Mouse (Mus musculus): ENCODE measurements at regions not wholly inside any gene's neighbourhood (a gene's known extent, or its start where the extent isn't known, plus 50 kb on each side); places are given as distances from the start of the nearest gene placed in this dataset.

DNA sequence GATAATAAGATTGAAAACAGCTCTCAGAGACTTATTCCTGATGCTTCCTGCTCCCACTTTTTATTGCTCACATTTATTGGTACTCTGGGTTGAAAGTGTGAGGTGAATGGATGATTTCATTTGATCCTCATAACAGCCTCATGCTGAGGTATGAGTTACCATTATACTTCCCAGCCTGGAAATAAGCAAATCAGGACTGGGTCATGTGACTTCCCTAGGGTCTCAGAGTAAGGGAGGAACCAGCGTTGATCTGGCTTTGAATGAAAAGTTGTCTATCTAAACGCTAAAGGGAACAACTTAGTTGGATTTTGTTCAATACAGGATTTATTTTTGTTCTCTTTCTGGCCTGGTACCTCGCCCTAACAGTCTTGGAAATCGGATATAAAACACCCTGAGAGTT lies 85.3 kb downstream of the Nfkbiz start:
- Histone ChIP-seq H3K27me3 (ENCODE audit: control insufficient read depth, insufficient read depth, low read length) (no peaks in the 10 kb centered on the region), H3K27ac (ENCODE audit: control insufficient read depth, insufficient read depth, low read length) (no peak overlapping the region), H3K4me1 (replicated peaks; ENCODE audit: control insufficient read depth, insufficient read depth, low read length) (0 out of 2 replicates have a peak, but pooled peaks cover 4% of the 10 kb centered on the region), H3K4me3 (ENCODE audit: control insufficient read depth, insufficient read depth, low read length) (no peak overlapping the region), H3K36me3 (ENCODE audit: control insufficient read depth, insufficient read depth, low read length) (no peaks in the 10 kb centered on the region)
- no peak for DNase-seq
- 93% methylated on average over 4 of the region's 4 CpGs for WGBS
- TF ChIP-seq POLR2A (IDR thresholded peaks at IDR 0.05; ENCODE audit: control insufficient read depth, extremely low read depth, insufficient read depth, low read length, poor library complexity): no peak
- no peak for TF ChIP-seq CTCF (IDR thresholded peaks at IDR 0.05; ENCODE audit: borderline replicate concordance, control insufficient read depth, extremely low read depth, insufficient read depth, low read length, poor library complexity)

DNA sequence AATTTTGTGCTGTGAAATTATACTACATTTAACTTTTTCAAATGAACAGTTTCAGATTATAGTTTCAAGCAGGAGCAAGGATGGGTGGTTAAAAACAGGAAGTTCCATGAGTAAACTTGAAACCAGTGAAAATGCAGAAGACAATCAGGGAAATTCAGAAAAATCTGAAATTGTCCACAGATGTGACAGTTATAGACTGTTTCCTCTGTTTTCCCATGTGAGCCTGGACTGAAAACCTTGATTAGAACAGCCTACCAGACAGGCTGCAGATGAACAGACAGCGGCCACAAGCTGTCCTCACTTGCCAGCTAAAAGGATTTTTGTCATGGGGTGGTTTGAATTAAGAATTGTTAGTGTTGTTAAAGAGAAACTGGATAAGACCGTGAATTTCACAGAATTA lies 91.4 kb downstream of the Nfkbiz start:
- H3K4me3 ChIP-seq (ENCODE audit: control insufficient read depth, insufficient read depth, low read length): no peak overlapping the region
- H3K27ac ChIP-seq (ENCODE audit: control insufficient read depth, insufficient read depth, low read length): no peak overlapping the region
- H3K27me3 ChIP-seq (ENCODE audit: control insufficient read depth, insufficient read depth, low read length): no peaks in the 10 kb centered on the region
- no peaks in the 10 kb centered on the region for H3K4me1 ChIP-seq (replicated peaks; ENCODE audit: control insufficient read depth, insufficient read depth, low read length)
- no peak for TF ChIP-seq CTCF (IDR thresholded peaks at IDR 0.05; ENCODE audit: borderline replicate concordance, control insufficient read depth, extremely low read depth, insufficient read depth, low read length, poor library complexity)
- no peak for TF ChIP-seq POLR2A (IDR thresholded peaks at IDR 0.05; ENCODE audit: control insufficient read depth, extremely low read depth, insufficient read depth, low read length, poor library complexity)
- no peaks in the 10 kb centered on the region for H3K36me3 ChIP-seq (ENCODE audit: control insufficient read depth, insufficient read depth, low read length)
- no peak for DNase-seq
- WGBS: 18% methylated on average over 2 of the region's 2 CpGs

DNA sequence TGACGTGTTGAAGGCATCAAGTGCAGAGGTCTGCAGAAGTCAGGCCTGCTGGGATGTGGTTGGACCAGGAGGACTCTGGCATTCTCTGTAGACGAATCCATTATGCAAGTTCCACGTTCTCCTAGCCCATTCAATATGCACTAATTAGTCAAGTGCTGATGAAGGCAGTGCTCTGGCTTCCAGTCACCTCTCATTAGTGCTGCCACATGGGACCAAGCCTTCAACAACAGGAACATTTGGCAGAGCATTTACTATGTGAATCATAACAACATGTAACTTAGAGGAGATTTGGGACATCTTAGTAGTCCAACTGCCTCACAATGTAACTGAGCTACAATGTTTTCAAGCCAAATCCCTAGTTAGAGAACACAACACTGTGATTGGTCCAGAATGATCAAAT lies 92.5 kb downstream of the Nfkbiz start:
- Histone ChIP-seq H3K4me3 (ENCODE audit: control insufficient read depth, insufficient read depth, low read length) (no peak overlapping the region), H3K4me1 (replicated peaks; ENCODE audit: control insufficient read depth, insufficient read depth, low read length) (no peaks in the 10 kb centered on the region), H3K27ac (ENCODE audit: control insufficient read depth, insufficient read depth, low read length) (no peak overlapping the region), H3K27me3 (ENCODE audit: control insufficient read depth, insufficient read depth, low read length) (no peaks in the 10 kb centered on the region), H3K36me3 (ENCODE audit: control insufficient read depth, insufficient read depth, low read length) (no peaks in the 10 kb centered on the region)
- WGBS: 93% methylated on average over 3 of the region's 3 CpGs
- TF ChIP-seq CTCF (IDR thresholded peaks at IDR 0.05; ENCODE audit: borderline replicate concordance, control insufficient read depth, extremely low read depth, insufficient read depth, low read length, poor library complexity): no peak
- TF ChIP-seq POLR2A (IDR thresholded peaks at IDR 0.05; ENCODE audit: control insufficient read depth, extremely low read depth, insufficient read depth, low read length, poor library complexity): no peak
- no peak for DNase-seq

DNA sequence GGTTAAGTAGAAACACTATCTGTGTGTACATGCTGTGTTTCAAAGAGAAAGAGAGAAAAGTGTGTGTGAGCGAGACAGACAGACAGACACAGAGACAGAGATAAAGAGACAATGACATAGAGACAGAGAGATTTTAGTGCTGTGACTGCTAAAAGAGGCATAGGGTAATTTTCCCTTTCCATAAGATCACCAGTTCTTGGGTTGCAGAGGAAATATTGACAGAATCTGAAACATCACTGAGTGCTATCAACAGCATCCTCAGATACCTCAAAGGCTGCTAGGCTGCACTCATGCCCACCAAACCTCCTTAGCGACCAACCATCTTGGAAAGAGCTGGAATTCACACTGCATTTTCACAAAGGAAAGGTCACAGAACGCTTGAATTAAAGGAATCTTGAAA lies 93.6 kb downstream of the Nfkbiz start:
- Histone ChIP-seq H3K36me3 (ENCODE audit: control insufficient read depth, insufficient read depth, low read length) (no peaks in the 10 kb centered on the region), H3K27me3 (ENCODE audit: control insufficient read depth, insufficient read depth, low read length) (no peaks in the 10 kb centered on the region), H3K4me3 (ENCODE audit: control insufficient read depth, insufficient read depth, low read length) (no peak overlapping the region), H3K27ac (ENCODE audit: control insufficient read depth, insufficient read depth, low read length) (no peak overlapping the region), H3K4me1 (replicated peaks; ENCODE audit: control insufficient read depth, insufficient read depth, low read length) (no peaks in the 10 kb centered on the region)
- 93% methylated on average over 3 of the region's 3 CpGs for WGBS
- no peak for DNase-seq
- TF ChIP-seq POLR2A (IDR thresholded peaks at IDR 0.05; ENCODE audit: control insufficient read depth, extremely low read depth, insufficient read depth, low read length, poor library complexity): no peak
- TF ChIP-seq CTCF (IDR thresholded peaks at IDR 0.05; ENCODE audit: borderline replicate concordance, control insufficient read depth, extremely low read depth, insufficient read depth, low read length, poor library complexity): no peak

DNA sequence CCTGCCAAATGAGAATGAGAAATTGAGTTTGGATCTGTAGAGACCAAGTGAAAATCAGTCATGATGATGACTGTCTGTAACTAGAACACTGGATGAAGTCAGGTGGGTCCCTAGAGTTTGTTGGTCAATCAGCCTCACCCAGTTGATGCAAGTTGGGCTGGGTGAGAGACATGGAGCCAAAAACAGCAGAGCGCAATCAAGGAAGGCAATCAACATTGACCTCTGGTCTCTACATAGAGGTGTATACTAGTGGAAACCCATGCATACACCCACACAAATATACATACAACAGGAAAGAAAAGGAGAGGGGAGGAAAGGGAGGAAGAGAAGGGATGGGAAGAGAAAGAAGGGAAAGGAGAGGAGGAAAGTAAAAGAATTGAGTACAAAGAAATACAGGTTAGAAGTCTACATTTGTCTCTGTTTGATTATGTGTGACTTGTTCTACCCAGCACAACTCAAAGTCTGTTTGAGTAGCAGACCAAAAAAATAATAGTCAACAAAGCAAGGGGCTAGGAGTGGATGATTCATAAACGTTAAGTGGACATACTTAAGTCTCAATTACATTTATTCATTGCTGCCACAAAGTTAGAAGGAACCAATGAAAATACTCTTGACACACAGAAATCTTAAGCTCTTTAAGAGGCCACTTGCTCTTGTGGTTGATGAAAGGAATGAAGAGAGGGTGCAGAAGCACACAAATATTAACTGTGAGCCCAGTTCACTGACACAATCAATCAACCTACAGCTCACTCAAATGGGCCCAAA lies 97.4 kb downstream of the Nfkbiz start:
- no peak for TF ChIP-seq POLR2A (IDR thresholded peaks at IDR 0.05; ENCODE audit: control insufficient read depth, extremely low read depth, insufficient read depth, low read length, poor library complexity)
- TF ChIP-seq CTCF (IDR thresholded peaks at IDR 0.05; ENCODE audit: borderline replicate concordance, control insufficient read depth, extremely low read depth, insufficient read depth, low read length, poor library complexity): no peak
- DNase-seq: no peak
- H3K27ac ChIP-seq (ENCODE audit: control insufficient read depth, insufficient read depth, low read length): no peak overlapping the region
- H3K27me3 ChIP-seq (ENCODE audit: control insufficient read depth, insufficient read depth, low read length): no peaks in the 10 kb centered on the region
- WGBS: 94% methylated on average over 2 of the region's 2 CpGs
- H3K36me3 ChIP-seq (ENCODE audit: control insufficient read depth, insufficient read depth, low read length): no peaks in the 10 kb centered on the region
- H3K4me3 ChIP-seq (ENCODE audit: control insufficient read depth, insufficient read depth, low read length): no peak overlapping the region
- H3K4me1 ChIP-seq (replicated peaks; ENCODE audit: control insufficient read depth, insufficient read depth, low read length): no peaks in the 10 kb centered on the region

DNA sequence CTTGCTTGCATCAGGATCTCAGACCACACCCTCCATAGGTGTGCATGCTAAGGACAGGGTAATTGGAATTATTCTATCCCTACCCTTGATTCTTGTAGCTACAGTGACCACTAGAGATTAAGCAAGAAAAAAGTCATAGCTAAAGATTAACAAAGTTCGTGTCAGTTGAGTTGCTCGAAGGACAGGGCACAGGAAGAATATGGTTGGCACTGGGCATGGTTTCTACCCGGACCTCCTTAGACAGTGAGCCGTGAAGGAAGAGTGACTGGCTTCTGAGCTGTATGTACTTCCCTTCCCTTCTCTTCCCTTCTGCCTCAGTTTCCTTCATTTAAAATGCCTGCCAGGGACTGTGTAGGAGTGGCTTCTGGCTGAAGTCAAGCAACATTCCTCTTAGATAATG lies 100.0 kb downstream of the Nfkbiz start:
- WGBS: 93% methylated on average over 4 of the region's 4 CpGs

More for the DNA sequence above, 100.0 kb downstream of the Nfkbiz start:
- H3K27me3 ChIP-seq (ENCODE audit: control insufficient read depth, insufficient read depth, low read length): no peaks in the 10 kb centered on the region
- TF ChIP-seq CTCF (IDR thresholded peaks at IDR 0.05; ENCODE audit: borderline replicate concordance, control insufficient read depth, extremely low read depth, insufficient read depth, low read length, poor library complexity) (no peak), POLR2A (IDR thresholded peaks at IDR 0.05; ENCODE audit: control insufficient read depth, extremely low read depth, insufficient read depth, low read length, poor library complexity) (no peak)
- H3K4me1 ChIP-seq (replicated peaks; ENCODE audit: control insufficient read depth, insufficient read depth, low read length): no peaks in the 10 kb centered on the region
- H3K27ac ChIP-seq (ENCODE audit: control insufficient read depth, insufficient read depth, low read length): no peak overlapping the region
- no peak overlapping the region for H3K4me3 ChIP-seq (ENCODE audit: control insufficient read depth, insufficient read depth, low read length)
- DNase-seq: no peak
- H3K36me3 ChIP-seq (ENCODE audit: control insufficient read depth, insufficient read depth, low read length): no peaks in the 10 kb centered on the region
